Mouse (Mus musculus) megakaryocyte, embryonic 14.5 days (primary cell): ENCODE measurements around the gene Tagln2. TPM values are rescaled to one million over a fixed set of nuclear protein-coding genes. Genes with fewer than 3 reads are reported as not detected.
A peak's percentile ranks its signal among the peaks of the same experiment; 100 is the strongest.

Source experiments
- H3K27me3 ChIP-seq: replicated peaks from 2 replicates; pipeline ENCODE3; 2012; ENCODE audit warnings: inconsistent platforms
- H3K36me3 ChIP-seq: replicated peaks from 2 replicates; pipeline ENCODE3; 2012; ENCODE audit warnings: low read length, inconsistent platforms, mixed read lengths
- H3K4me1 ChIP-seq: 2 replicates; pipeline ENCODE4 v1.6.1; 2012; ENCODE audit warnings: inconsistent platforms
- H3K4me3 ChIP-seq: replicated peaks from 2 replicates; pipeline ENCODE3; 2012; ENCODE audit warnings: moderate library complexity, mild to moderate bottlenecking, inconsistent platforms
- H3K9me3 ChIP-seq: 2 replicates; pipeline ENCODE4 v1.6.1; 2012; ENCODE audit warnings: inconsistent platforms
- FLI1 ChIP-seq: IDR thresholded peaks from 2 replicates; pipeline ENCODE4 v1.6.1; 2012; ENCODE audit warnings: low read length, inconsistent platforms, mixed read lengths
- GATA1 ChIP-seq: IDR thresholded peaks from 3 replicates; pipeline ENCODE4 v1.6.1; 2012; ENCODE audit warnings: mixed read lengths, low read length, inconsistent platforms, borderline replicate concordance
- polyA plus RNA-seq: library from polyadenylated mRNA; stranded (reverse); fragments of >175 nt; gene quantifications from 2 replicates; pipeline ENCODE4 v1.2.3, GENCODE M21; 2012; ENCODE audit warnings: low replicate concordance; ENCODE audit not compliant: insufficient read depth

Tagln2 gene
- polyA plus RNA-seq, 1 experiment: 2,302 TPM

GRCm38 (mm10) chr1:172480376-172480775, 19.5 kb upstream of the Tagln2 start:
- Histone ChIP-seq H3K4me1 (peaks cover 19% of the 10 kb centered on the region), H3K9me3 (no peaks in the 10 kb centered on the region), H3K4me3 (no peak overlapping the region), H3K36me3 (no peaks in the 10 kb centered on the region), H3K27me3 (peaks cover 86% of the 10 kb centered on the region)
- TF ChIP-seq FLI1 (no peak), GATA1 (no peak)

GRCm38 (mm10) chr1:172481111-172481510, 18.7 kb upstream of the Tagln2 start:
- peaks cover 16% of the 10 kb centered on the region for H3K4me1 ChIP-seq

GRCm38 (mm10) chr1:172481540-172482280, 18.1 kb upstream of the Tagln2 start, which contains the start of gene Igsf9:
Igsf9 (plus strand) TSS chr1:172481788.
- H3K4me3 ChIP-seq: peak within 1 kb of the TSS; percentile 90

More at GRCm38 (mm10) chr1:172481111-172481510, 18.7 kb upstream of the Tagln2 start:
- Histone ChIP-seq H3K27me3 (peaks cover 88% of the 10 kb centered on the region), H3K36me3 (no peaks in the 10 kb centered on the region), H3K9me3 (no peaks in the 10 kb centered on the region), H3K4me3 (no peak overlapping the region)
- no peak for TF ChIP-seq FLI1

GRCm38 (mm10) chr1:172482518-172483360, 17.1 kb upstream of the Tagln2 start:
- Histone ChIP-seq H3K4me3 (peak overlapping the region; percentile 90), H3K27me3 (peaks cover 93% of the 10 kb centered on the region)

More at GRCm38 (mm10) chr1:172481540-172482280, 18.1 kb upstream of the Tagln2 start, which contains the start of gene Igsf9:
- Histone ChIP-seq H3K27me3 (peaks cover 88% of the 10 kb centered on the region), H3K4me1 (peaks cover 16% of the 10 kb centered on the region), H3K36me3 (no peaks in the 10 kb centered on the region), H3K9me3 (no peaks in the 10 kb centered on the region)
- TF ChIP-seq FLI1 (no peak), GATA1 (no peak)

GRCm38 (mm10) chr1:172483361-172483660, 16.5 kb upstream of the Tagln2 start:
- Histone ChIP-seq H3K36me3 (no peaks in the 10 kb centered on the region), H3K27me3 (peaks cover 93% of the 10 kb centered on the region)
- no peak for TF ChIP-seq GATA1
- no peak for TF ChIP-seq FLI1

More at GRCm38 (mm10) chr1:172482518-172483360, 17.1 kb upstream of the Tagln2 start:
- H3K4me1 ChIP-seq: peaks cover 16% of the 10 kb centered on the region
- TF ChIP-seq FLI1 (no peak), GATA1 (no peak)
- no peaks in the 10 kb centered on the region for H3K9me3 ChIP-seq
- no peaks in the 10 kb centered on the region for H3K36me3 ChIP-seq

GRCm38 (mm10) chr1:172484236-172484635, 15.6 kb upstream of the Tagln2 start:
- Histone ChIP-seq H3K27me3 (peaks cover 96% of the 10 kb centered on the region), H3K9me3 (no peaks in the 10 kb centered on the region), H3K36me3 (no peaks in the 10 kb centered on the region), H3K4me3 (no peak overlapping the region), H3K4me1 (peaks cover 20% of the 10 kb centered on the region)
- TF ChIP-seq FLI1: no peak
- TF ChIP-seq GATA1: no peak

More at GRCm38 (mm10) chr1:172483361-172483660, 16.5 kb upstream of the Tagln2 start:
- Histone ChIP-seq H3K9me3 (no peaks in the 10 kb centered on the region), H3K4me1 (peaks cover 16% of the 10 kb centered on the region), H3K4me3 (no peak overlapping the region)

- H3K27me3 ChIP-seq: peaks cover 97% of the 10 kb centered on the region
- peaks cover 24% of the 10 kb centered on the region for H3K4me1 ChIP-seq
- no peaks in the 10 kb centered on the region for H3K36me3 ChIP-seq
- no peak for TF ChIP-seq GATA1
- no peak overlapping the region for H3K4me3 ChIP-seq
- H3K9me3 ChIP-seq: no peaks in the 10 kb centered on the region
Measured at GRCm38 (mm10) chr1:172484671-172485070, 15.2 kb upstream of the Tagln2 start.

- Histone ChIP-seq H3K4me3 (no peak overlapping the region), H3K4me1 (peaks cover 35% of the 10 kb centered on the region), H3K9me3 (no peaks in the 10 kb centered on the region), H3K36me3 (no peaks in the 10 kb centered on the region), H3K27me3 (peaks cover 93% of the 10 kb centered on the region)
- TF ChIP-seq FLI1 (no peak), GATA1 (no peak)
Measured at GRCm38 (mm10) chr1:172485821-172486220, 14.0 kb upstream of the Tagln2 start.

GRCm38 (mm10) chr1:172486236-172486635, 13.6 kb upstream of the Tagln2 start:
- Histone ChIP-seq H3K27me3 (peaks cover 91% of the 10 kb centered on the region), H3K4me1 (peaks cover 35% of the 10 kb centered on the region), H3K9me3 (no peaks in the 10 kb centered on the region), H3K4me3 (no peak overlapping the region), H3K36me3 (no peaks in the 10 kb centered on the region)
- TF ChIP-seq FLI1: no peak
- no peak for TF ChIP-seq GATA1

- Histone ChIP-seq H3K9me3 (no peaks in the 10 kb centered on the region), H3K27me3 (peaks cover 91% of the 10 kb centered on the region), H3K36me3 (no peaks in the 10 kb centered on the region), H3K4me3 (no peak overlapping the region), H3K4me1 (peaks cover 32% of the 10 kb centered on the region)
- no peak for TF ChIP-seq FLI1
- no peak for TF ChIP-seq GATA1
Measured at GRCm38 (mm10) chr1:172486651-172487050, 13.2 kb upstream of the Tagln2 start.
